Mouse (Mus musculus): ENCODE measurements at regions not wholly inside any gene's neighbourhood (a gene's known extent, or its start where the extent isn't known, plus 50 kb on each side); places are given as distances from the start of the nearest gene placed in this dataset.

DNA sequence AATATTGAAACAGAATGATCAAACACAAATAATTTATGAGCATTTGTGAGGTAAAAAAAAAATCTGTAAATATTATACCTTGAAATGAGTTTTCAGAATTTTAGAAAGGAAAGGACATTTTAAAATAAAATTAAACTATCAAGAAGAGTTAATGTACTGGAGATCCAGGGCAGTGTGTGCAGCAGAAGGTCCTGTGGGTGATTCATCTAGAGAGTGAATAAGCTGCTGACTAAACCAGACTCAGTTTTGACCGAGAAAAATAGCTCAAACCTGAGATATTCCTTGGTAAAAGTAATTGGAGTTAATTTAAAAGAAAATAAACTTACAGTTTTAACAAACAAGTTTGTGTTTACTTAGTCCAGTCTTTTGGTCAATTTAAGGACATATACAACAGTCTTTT lies 1118.6 kb upstream of the Celf2 start:
- no peak for ATAC-seq (replicated peaks in 1 of 2; ENCODE audit: insufficient read depth in 1 of 2, low FRiP score in 2 of 2, low TSS enrichment in 1 of 2, low read depth in 1 of 2, poor library complexity in 2 of 2, severe bottlenecking in 2 of 2)

DNA sequence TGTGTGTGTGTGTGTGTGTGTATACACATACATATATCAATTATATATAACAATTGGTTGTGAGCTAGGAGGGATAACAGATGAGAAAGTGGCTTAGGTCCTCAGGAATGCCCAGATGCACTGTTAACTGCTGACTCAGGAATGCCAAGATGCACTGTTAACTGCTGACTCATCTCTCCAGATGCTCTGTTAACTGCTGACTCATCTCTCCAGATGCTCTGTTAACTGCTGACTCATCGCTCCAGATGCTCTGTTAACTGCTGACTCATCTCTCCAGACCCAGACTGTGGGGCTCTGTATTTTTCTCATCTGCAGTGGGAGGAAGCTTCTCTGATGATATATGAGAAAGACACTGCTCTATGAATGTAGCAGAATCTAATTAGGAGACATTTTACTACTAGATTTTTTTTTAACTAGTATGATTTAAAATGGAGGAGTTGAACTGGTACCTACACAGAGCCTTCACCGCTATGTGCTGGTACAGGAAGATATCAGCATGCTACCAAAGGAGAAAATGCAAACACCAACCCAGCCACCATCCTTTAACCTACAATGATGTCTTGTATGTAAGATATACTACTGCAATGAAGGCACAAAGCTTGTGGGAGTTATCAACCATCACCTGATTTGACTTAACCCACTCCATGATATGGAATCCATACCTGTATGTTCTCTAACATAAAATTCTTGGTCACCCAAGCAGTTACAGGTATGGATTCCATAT lies 1119.3 kb upstream of the Celf2 start:
- ATAC-seq (replicated peaks in 1 of 2; ENCODE audit: insufficient read depth in 1 of 2, low FRiP score in 2 of 2, low TSS enrichment in 1 of 2, low read depth in 1 of 2, poor library complexity in 2 of 2, severe bottlenecking in 2 of 2) = no peak

DNA sequence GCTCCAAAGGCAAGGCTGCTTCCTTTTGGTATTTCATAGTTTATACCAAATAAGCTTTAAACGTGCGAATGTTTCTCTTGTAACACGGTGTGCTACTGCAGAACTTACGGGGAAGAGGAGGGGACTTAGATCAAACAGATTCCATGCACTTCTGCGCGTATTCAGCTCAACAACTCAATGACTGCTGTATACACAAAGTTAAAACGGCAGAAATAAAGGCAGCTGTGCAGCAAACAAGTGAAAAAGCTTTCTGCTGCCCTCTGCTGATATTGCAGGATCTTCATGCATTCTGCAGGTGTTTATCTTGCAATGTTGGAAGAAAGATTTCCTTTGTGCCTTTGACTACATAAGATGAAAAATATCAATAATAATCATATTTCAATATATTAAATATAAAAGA lies 1128.7 kb upstream of the Celf2 start:
- ATAC-seq (replicated peaks in 1 of 2; ENCODE audit: insufficient read depth in 1 of 2, low FRiP score in 2 of 2, low TSS enrichment in 1 of 2, low read depth in 1 of 2, poor library complexity in 2 of 2, severe bottlenecking in 2 of 2) = no peak

DNA sequence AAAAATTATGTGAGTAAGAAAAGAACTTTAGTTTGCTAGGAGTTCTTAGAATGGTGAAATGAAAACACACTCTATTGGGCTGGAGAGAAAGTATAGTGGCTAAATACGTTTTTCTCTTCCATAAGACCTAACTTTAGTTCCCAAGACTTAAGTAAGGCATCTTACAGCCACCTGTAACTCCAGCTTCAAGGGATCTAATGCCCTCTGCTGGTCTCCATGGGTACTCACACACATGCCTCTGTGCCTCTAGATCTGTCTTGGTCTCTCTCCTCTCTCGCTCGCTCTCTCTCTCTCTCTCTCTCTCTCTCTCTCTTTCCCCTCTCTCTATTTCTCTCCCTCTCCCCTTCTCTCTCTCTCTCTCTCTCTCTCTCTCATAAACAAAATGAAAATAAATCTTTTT lies 1129.9 kb upstream of the Celf2 start:
- ATAC-seq (replicated peaks in 1 of 2; ENCODE audit: insufficient read depth in 1 of 2, low FRiP score in 2 of 2, low TSS enrichment in 1 of 2, low read depth in 1 of 2, poor library complexity in 2 of 2, severe bottlenecking in 2 of 2) = peak; percentile 49 to 66; a peak in 1 of 4 replicates

DNA sequence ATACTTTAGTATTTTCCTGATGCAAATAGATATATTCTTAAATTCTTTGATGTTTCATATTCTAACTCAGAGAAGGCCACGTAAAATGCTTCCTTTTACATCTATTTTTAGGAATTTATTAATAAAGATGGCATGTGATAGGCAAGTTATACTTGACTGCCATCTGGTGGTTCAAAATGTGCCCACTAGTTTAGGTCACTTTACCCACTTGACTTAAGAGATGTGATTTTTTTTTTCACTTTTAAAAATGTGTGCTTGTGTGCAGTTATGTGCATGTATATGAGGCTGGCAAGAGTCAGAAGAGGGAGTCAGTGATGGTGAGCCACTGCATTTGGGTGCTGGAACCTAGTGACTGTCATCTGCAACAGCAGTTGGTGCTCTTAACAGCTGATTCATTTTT lies 1136.1 kb upstream of the Celf2 start:
- ATAC-seq (replicated peaks in 1 of 2; ENCODE audit: insufficient read depth in 1 of 2, low FRiP score in 2 of 2, low TSS enrichment in 1 of 2, low read depth in 1 of 2, poor library complexity in 2 of 2, severe bottlenecking in 2 of 2) = no peak

DNA sequence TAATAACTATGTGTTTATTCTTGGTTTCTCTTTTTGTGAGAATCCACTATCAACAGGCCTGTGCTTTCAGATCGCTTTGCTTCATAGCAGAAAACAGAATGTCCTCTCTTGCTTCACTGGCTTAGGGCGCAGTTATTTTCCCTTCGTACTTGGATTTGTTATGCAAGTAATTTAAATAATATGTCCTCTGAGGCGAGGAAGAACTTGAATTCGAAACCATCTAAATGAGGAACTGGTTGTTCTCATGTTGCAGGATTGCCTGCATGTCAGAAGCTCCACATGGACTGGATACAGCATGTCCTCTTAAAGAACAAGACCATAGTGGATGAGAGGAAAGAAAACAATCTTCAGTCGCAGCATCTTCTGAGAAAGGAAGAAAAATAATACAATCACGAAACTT lies 1151.2 kb upstream of the Celf2 start:
- ATAC-seq (replicated peaks in 1 of 2; ENCODE audit: insufficient read depth in 1 of 2, low FRiP score in 2 of 2, low TSS enrichment in 1 of 2, low read depth in 1 of 2, poor library complexity in 2 of 2, severe bottlenecking in 2 of 2) = no peak

DNA sequence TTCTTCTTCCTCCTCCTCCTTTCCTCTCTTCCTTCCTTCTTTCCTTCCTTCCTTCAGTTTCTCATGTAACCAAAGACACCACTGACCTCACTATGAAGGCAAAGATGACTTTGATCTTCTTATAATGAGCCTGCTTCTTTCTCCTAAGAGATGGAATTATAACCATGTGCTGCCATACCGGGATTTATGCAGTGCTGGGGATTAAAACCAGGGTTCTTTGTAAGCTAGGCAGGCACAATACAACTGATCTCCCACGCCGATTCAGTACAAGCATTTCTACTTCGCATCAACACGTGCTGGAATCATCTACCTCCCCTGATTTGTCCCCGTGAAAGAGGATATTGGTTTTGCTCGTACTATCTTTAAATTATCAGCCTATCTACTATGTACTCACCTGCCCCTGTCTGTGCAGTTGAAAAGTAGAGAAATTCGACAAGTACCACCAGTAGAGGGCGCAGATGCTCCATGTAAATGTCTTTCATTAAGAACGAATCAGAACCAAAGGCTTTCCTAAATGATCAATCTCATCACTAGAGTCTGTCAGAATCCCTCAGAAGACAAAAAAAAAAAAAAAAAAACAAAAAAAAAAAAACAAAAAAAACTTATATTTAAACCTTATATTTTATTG lies 1164.5 kb upstream of the Celf2 start:
- peak; percentile 13 to 74; a peak in 2 of 4 replicates for ATAC-seq (replicated peaks in 1 of 2; ENCODE audit: insufficient read depth in 1 of 2, low FRiP score in 2 of 2, low TSS enrichment in 1 of 2, low read depth in 1 of 2, poor library complexity in 2 of 2, severe bottlenecking in 2 of 2)

DNA sequence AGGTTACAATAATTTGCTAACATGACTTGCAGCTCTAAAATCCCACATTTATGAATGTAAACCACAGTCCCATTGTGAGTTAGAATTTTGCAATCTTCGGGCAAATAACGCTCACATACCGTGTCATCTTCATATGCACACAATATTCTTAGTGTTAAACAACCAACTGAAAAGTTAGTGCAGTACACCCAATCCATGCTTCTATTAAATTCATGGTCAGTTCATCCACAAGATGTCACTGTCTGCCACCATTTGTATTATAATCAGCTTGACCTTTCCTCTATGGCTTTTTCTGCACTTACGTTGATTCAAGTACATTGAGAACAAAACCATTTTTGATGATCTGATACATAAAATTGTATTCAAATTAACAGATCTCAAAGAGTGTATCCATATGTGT lies 1166.2 kb upstream of the Celf2 start:
- ATAC-seq (replicated peaks in 1 of 2; ENCODE audit: insufficient read depth in 1 of 2, low FRiP score in 2 of 2, low TSS enrichment in 1 of 2, low read depth in 1 of 2, poor library complexity in 2 of 2, severe bottlenecking in 2 of 2) = no peak

DNA sequence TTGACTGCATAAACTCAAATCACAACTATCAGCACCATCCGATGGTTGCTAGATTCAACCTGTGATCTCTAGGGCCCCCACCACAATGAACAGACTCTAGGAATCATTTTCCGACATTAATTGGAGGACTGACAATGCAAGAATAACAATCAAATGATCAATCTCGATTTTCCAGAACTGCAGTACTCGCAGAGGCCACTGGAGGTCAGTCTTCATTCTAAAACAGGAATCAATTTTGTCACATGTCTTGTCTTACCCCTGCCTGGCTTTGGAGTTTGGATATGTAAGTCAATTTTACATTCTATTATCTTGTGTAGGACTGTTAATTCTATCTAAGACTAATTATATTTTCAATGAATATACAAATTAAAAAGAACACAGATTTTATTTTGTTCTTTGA lies 1167.2 kb upstream of the Celf2 start:
- ATAC-seq (replicated peaks in 1 of 2; ENCODE audit: insufficient read depth in 1 of 2, low FRiP score in 2 of 2, low TSS enrichment in 1 of 2, low read depth in 1 of 2, poor library complexity in 2 of 2, severe bottlenecking in 2 of 2) = no peak; a peak in 1 of 4 replicates

DNA sequence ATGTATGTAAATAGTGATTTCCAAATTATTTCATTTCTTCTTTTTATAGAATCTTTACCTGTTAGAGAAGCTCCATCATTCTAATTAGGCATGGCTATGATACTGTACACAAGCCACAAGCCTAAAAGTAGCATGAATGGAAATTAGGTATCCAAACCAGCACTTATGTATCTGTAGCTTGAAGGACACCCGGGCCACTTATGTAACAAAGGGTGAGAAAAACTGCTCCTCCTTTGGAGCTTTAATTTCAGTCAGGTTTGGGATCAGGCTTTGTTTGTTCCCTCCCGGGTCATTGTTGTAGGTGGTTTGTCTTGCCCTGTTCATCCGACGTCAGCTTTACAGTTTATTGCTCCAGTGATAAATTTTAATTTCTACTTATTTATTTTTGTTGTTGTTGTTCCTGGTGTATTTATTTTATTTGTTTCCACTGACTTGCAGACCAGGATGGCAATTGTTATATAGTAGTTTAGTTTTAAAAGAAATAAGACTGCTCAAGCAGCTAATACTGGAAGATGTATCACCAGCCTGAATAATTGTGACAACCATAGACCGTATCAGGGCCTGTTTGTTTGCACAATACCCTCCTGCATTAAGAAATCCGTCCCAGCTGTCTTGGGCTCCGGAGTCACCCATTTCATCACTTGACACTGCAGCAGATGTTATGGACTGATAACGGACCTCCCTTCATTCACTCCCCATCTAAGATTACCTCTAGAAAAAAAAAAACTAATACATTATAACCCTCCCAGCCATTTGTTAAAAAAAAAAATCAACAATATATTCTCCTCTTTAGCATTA lies 1181.7 kb upstream of the Celf2 start:
- ATAC-seq (replicated peaks in 1 of 2; ENCODE audit: insufficient read depth in 1 of 2, low FRiP score in 2 of 2, low TSS enrichment in 1 of 2, low read depth in 1 of 2, poor library complexity in 2 of 2, severe bottlenecking in 2 of 2) = no peak

DNA sequence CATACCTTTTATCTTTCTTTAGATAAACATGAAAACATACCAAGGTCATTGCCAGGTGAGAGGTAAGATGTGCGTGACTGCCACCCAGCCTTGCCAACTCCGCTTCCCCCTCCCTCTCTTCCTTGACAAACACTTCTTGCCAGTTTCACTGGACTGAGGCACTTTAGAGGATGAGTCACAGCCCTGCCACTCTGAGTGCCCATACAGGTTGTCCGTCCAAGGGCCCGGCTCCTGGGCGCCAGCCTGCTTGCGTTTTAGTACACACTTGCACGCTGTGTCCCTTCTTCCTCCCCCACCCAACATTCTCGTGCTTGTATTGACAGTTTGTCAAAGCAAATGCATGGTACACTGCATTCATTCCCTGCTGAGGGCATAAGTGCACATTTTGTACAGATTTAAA lies 1151.7 kb upstream of the 4930412O13Rik start:
- no peak for ATAC-seq (replicated peaks in 1 of 2; ENCODE audit: insufficient read depth in 1 of 2, low FRiP score in 2 of 2, low TSS enrichment in 1 of 2, low read depth in 1 of 2, poor library complexity in 2 of 2, severe bottlenecking in 2 of 2)

DNA sequence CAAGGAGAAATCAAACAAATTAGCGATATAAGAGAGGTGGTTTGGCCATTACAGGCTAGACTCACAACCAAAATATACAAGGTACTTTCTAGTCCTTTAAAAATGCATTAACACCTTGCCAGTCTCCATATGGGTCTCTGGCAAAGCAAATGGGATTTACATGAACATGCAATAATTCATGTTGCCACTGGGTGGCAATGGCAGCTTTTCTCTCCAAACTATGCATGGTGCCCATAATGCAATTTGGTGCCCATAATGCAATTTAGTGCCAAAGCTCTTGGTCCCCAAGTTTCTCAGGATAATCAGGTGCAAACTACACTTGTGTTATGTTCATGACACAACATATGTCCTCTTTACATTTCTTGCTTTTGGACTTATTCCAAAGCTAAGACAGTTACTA lies 1126.9 kb upstream of the 4930412O13Rik start:
- peak; percentile 78 to 81 for ATAC-seq (replicated peaks in 1 of 2; ENCODE audit: insufficient read depth in 1 of 2, low FRiP score in 2 of 2, low TSS enrichment in 1 of 2, low read depth in 1 of 2, poor library complexity in 2 of 2, severe bottlenecking in 2 of 2)

DNA sequence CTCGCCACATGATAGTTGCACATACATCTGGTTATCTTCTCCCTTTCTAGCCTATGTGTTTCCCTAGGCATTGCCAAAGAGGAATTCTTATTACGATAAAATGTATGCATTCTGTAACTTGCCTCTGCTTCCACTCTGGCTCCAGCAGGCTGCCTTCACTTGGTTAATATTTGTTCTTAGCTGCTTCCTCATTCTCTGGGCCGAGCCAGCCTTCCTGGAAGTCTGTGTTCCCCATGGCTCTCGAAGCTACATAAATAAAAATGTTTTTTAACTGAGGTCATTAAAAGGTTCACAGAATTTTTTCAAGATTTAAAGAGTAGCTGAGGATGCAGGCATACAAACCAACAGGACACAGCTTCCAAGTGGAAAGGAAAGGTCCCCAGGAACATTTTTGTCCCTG lies 1124.5 kb upstream of the 4930412O13Rik start:
- no peak for ATAC-seq (replicated peaks in 1 of 2; ENCODE audit: insufficient read depth in 1 of 2, low FRiP score in 2 of 2, low TSS enrichment in 1 of 2, low read depth in 1 of 2, poor library complexity in 2 of 2, severe bottlenecking in 2 of 2)

DNA sequence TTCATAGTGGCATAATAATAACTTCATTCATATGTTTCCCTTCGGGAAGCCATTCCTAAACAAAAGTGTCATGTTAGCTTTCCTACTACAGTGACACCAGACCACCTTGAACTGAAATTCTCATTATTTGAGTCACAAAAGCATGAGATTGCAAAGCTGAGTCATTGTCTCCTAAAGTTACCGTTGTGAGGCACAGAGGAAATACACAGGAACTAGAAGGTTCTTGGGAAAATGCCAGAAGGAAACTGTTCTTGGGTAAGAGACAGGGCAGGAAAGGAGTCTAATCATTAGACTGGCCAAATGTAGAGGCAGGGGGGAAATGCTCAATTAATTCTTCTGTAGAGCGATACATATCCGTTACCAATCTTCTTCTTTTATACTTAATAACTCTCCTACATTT lies 1110.4 kb upstream of the 4930412O13Rik start:
- 0 out of 4 replicates have a peak, but pooled peaks of 1 of the 2 experiments have one; percentile 17 for ATAC-seq (replicated peaks in 1 of 2; ENCODE audit: insufficient read depth in 1 of 2, low FRiP score in 2 of 2, low TSS enrichment in 1 of 2, low read depth in 1 of 2, poor library complexity in 2 of 2, severe bottlenecking in 2 of 2)

DNA sequence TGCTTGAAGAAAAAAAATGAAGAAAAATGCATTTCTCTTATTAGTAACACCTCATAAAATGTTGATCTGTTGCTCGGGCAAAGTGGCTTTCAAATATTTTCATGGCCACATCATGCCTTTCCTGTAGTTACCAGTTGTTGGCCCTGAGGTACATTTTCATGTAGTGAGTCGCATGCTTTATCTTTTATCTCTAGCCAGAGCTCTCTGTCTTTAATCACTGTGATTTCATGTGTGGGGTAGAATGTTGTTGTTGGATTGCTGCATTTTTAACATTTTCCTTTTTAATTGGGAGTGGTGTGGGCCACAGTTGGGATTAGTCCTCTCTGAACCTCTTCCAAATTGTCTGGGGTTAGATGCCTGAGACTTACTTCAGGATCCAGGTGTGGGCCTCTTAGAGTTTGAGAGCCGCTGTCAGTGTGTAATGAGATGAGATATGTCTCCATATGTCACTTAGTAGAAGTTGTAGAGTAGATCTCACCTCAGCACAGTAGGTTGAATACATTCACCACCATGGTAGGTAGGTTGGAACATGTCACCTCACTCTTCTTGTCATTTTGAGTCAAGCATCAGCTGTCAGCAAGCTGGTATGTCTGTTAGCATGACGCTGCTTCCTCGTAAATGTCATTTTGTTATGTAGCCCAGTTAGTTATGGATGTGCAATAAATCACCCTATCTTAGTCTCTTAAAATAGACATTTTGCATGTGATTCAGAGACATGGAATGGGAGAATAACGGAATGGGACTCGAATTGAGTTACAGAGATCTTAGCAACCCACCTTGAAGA lies 1099.7 kb upstream of the 4930412O13Rik start:
- ATAC-seq (replicated peaks in 1 of 2; ENCODE audit: insufficient read depth in 1 of 2, low FRiP score in 2 of 2, low TSS enrichment in 1 of 2, low read depth in 1 of 2, poor library complexity in 2 of 2, severe bottlenecking in 2 of 2) = no peak

DNA sequence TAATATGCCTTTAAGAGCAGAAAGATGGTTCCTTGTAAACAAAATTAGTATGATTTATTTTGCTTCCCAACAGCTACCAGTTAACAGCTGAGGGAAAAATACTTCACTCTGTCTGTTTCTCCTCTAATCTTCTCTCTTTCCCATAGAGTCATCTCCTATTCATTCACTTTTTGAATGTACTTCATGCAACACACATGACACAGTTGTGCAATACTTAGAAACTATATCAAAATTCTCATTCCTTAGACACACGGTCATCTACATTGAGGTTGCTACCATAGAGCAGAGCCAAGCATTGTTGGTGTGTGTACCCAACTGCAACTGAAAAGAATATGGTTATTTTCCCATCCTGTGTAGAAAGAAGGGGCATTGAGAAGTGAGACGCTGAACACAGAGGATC lies 1098.8 kb upstream of the 4930412O13Rik start:
- no peak for ATAC-seq (replicated peaks in 1 of 2; ENCODE audit: insufficient read depth in 1 of 2, low FRiP score in 2 of 2, low TSS enrichment in 1 of 2, low read depth in 1 of 2, poor library complexity in 2 of 2, severe bottlenecking in 2 of 2)

DNA sequence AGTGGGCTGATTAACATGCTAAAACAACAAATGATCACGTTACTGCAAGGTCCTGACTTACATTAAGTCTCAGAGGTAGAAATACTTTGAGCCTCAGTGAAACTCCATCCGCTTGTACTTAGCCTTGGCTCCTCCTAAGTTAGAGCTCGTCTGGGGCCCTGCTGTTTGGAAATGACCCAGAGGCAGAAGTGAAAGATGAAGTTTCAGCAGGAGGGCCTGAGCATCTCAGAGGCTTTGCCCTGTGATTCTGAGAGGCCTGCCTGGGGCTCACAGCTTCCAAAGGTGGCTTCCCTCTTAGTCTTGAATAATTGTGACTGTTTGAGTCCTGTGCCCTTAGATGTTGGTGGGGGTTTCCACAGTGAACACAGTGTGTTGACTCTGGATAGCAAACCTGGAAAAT lies 1079.0 kb upstream of the 4930412O13Rik start:
- no peak for ATAC-seq (replicated peaks in 1 of 2; ENCODE audit: insufficient read depth in 1 of 2, low FRiP score in 2 of 2, low TSS enrichment in 1 of 2, low read depth in 1 of 2, poor library complexity in 2 of 2, severe bottlenecking in 2 of 2)

DNA sequence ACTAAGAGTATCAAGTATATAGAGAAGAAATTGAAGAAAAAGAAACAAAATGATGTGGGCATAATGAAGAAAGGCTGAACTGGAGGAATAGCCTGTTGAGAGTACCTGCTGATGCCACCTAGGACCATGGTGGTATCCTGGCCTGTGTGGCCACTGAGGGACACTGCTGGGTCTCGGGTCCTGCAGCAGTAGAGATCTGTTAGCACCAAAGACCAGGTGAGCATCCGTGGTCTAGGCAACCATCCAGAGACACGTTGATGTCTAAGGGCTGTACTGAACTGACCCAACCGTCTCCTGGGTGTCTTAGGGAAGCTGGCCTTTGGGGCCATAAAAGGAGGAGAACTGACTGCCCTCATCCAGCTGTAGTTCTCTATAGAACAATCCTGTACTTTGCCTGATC lies 1071.4 kb upstream of the 4930412O13Rik start:
- ATAC-seq (replicated peaks in 1 of 2; ENCODE audit: insufficient read depth in 1 of 2, low FRiP score in 2 of 2, low TSS enrichment in 1 of 2, low read depth in 1 of 2, poor library complexity in 2 of 2, severe bottlenecking in 2 of 2) = no peak
